Mouse (Mus musculus): ENCODE data around the gene Otoa.

Otoa gene

GRCm38 (mm10) chr7:121082949-121083513, 1.6 kb downstream of the Otoa start:
- CTCF ChIA-PET: no interaction called here

- CTCF ChIA-PET: interaction anchor here (0.6 kb wide), 1 partner anchor 34 kb away, joined by 4 read pairs; no protein-coding TSS in a partner anchor
These were observed 3.5 kb downstream of the Otoa start for GRCm38 (mm10) chr7:121084840-121085453.

GRCm38 (mm10) chr7:121085500-121085899, 4.0 kb downstream of the Otoa start:
- CTCF ChIA-PET: interaction anchor here (0.6 kb wide), 1 partner anchor 33 kb away, joined by 4 read pairs; no protein-coding TSS in a partner anchor

- CTCF ChIA-PET: no interaction called here
These were observed 7.3 kb downstream of the Otoa start for GRCm38 (mm10) chr7:121088745-121089144.

- CTCF ChIA-PET: no interaction called here
These were observed 9.3 kb downstream of the Otoa start for GRCm38 (mm10) chr7:121090748-121091147.

- CTCF ChIA-PET: no interaction called here
These were observed 11.6 kb downstream of the Otoa start for GRCm38 (mm10) chr7:121093026-121093425.

- CTCF ChIA-PET: no interaction called here
These were observed 17.4 kb downstream of the Otoa start for GRCm38 (mm10) chr7:121098614-121099389.

- CTCF ChIA-PET: no interaction called here
These were observed 26.4 kb downstream of the Otoa start for GRCm38 (mm10) chr7:121107851-121108250.

- CTCF ChIA-PET: no interaction called here
These were observed 29.9 kb downstream of the Otoa start for GRCm38 (mm10) chr7:121111321-121111720.

- CTCF ChIA-PET: no interaction called here
These were observed 30.3 kb downstream of the Otoa start for GRCm38 (mm10) chr7:121111762-121112161.

- CTCF ChIA-PET: interaction anchor here (0.9 kb wide), 1 partner anchor 285 kb away, joined by 3 read pairs; no protein-coding TSS in a partner anchor
These were observed 38.8 kb downstream of the Otoa start for GRCm38 (mm10) chr7:121120143-121120818.

- CTCF ChIA-PET: no interaction called here
These were observed 49.4 kb downstream of the Otoa start for GRCm38 (mm10) chr7:121130837-121131236.

GRCm38 (mm10) chr7:121141274-121141673, 59.8 kb downstream of the Otoa start:
- CTCF ChIA-PET: no interaction called here

GRCm38 (mm10) chr7:121150662-121151061, 69.2 kb downstream of the Otoa start:
- CTCF ChIA-PET: no interaction called here

GRCm38 (mm10) chr7:121152186-121152585, 70.7 kb downstream of the Otoa start:
- CTCF ChIA-PET: no interaction called here

GRCm38 (mm10) chr7:121165616-121166015, 84.2 kb downstream of the Otoa start:
- CTCF ChIA-PET: no interaction called here

- CTCF ChIA-PET: no interaction called here
These were observed 90.4 kb downstream of the Otoa start for GRCm38 (mm10) chr7:121171888-121172287.

GRCm38 (mm10) chr7:121187201-121187786, 105.8 kb downstream of the Otoa start:
- CTCF ChIA-PET: no interaction called here

GRCm38 (mm10) chr7:121188976-121189375, 107.5 kb downstream of the Otoa start:
- CTCF ChIA-PET: no interaction called here

- CTCF ChIA-PET: no interaction called here
These were observed 117.5 kb downstream of the Otoa start for GRCm38 (mm10) chr7:121198933-121199332.

GRCm38 (mm10) chr7:121211804-121212203, 130.4 kb downstream of the Otoa start:
- CTCF ChIA-PET: no interaction called here

All from spleen, embryonic (tissue).